Mouse (Mus musculus): ENCODE data around the gene Prdx6.
A peak's percentile ranks its signal among the peaks of the same experiment; 100 is the strongest.

The Prdx6 gene

DNA sequence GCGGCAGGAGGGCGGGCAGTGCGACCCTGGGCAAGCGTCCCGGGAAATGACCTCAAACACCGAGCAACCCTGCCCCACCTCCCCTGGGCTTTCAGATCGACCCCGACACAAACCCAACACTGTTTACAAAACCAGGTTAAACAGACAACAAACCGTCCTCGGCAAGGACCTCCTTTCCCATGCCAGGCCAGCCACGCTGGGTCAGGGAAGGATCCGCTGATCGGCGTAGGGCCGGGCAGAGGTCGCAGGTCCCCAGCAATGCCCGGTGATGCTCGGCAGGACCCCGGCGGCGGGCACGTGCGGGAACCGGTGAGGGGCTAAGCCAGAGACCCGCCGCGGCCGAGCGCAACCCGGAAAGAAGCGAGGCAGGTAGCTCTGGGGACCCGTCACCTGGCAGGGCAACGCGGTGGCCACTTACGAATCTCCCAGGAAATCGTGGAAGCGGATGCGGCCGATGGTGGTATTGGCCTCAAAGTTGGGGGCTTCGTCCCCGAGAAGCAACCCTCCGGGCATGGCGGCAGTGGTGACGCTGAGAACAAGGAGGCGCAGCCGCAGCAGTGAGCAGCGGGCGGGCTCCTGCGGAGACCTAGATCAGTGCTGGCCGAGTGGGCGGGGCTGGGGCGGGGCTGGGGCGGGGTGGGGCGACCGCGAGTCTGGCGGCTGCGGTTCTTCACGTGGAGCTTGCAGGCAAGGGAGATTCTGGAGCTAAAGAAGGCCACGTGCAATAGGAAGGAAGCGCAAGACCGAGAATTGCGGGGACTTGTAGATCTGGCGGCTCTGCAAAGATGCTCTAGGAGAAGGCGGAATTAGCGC, at the start of gene Prdx6:
TSS of gene Prdx6 (minus strand) at position 616 of the 813 bp plus-strand sequence.
- DNase-seq (ENCODE audit: low spot score in 2 of 2) = peak; percentile 55 to 67

DNA sequence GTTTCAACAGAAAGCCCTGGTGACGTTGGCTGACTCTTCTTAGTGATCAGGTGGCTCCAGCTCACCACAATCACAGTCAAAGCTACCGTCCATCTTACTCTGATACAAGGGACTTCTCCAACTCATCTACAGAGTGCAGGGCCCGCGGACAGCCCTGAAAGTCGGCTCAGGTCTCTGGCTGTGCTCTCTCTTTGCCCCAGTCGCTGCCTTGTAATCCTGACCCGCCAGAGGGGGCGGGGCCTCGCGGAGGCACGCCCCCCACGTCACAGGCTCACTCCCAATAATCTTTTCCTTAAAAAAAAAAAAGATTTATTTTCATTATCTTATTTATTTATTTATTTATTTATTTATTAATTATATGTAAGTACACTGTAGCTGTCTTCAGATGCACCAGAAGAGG, 37.2 kb upstream of the Prdx6 start:
- no peak for DNase-seq (ENCODE audit: low spot score in 2 of 2)

DNA sequence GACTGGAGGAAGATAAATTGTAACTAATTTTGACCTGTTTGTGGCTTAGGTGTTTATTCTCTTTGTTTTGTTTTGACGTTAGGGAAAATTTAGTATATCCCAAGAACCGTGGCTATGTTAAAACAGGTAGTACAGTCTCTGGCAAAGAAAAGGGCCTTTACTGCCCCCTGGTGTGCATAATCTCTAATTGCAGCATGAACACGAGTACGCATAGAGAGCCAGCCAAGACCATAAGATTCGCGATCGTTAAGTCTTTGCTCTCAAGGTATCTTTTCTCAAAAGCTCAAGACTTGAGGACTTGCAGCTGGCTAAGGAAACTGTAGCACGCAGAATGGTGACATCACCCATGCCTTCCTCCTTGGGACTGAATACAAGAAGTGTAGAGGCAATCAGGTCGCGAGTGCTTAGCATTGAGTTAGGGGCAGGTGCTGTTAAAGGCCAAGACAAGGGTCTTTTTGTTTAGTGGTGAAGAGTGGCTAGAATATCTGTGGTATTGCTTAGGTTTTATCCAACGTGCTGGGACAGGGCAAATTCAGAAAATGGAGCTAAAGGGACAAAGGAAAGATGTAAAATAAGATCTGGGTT, 35.8 kb upstream of the Prdx6 start:
- peak; percentile 64 to 73 for DNase-seq (ENCODE audit: low spot score in 2 of 2)

DNA sequence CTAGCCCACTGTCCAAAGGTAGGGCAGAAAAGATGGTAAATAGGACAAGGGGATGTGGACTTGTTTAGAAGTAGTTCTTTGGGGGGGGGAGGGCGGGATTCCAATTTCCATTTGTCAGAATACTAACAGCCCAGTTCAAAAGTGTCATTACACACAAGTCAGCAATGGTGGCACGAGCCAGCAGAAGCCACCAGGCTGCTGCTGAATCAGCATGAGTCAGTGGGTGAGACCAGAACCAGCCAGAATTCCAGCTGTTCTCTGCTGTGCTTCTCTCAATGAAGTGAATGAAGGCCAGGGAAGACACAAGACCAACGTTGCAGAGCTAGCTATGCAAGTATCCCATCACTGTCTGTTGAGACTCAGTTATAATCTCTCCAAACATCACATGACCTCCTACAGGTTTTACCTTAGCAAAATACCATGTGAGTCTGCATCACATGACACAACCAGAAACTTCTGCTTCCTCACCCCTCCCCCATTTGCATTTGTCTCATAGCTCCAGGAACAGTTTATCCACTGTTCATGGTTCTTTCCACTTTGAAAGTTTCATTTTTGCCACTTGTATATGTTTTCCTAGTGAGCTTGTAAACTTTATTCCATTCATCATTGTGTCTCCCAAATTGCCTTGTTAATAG, 30.2 kb upstream of the Prdx6 start:
- DNase-seq (ENCODE audit: low spot score in 2 of 2) = no peak

DNA sequence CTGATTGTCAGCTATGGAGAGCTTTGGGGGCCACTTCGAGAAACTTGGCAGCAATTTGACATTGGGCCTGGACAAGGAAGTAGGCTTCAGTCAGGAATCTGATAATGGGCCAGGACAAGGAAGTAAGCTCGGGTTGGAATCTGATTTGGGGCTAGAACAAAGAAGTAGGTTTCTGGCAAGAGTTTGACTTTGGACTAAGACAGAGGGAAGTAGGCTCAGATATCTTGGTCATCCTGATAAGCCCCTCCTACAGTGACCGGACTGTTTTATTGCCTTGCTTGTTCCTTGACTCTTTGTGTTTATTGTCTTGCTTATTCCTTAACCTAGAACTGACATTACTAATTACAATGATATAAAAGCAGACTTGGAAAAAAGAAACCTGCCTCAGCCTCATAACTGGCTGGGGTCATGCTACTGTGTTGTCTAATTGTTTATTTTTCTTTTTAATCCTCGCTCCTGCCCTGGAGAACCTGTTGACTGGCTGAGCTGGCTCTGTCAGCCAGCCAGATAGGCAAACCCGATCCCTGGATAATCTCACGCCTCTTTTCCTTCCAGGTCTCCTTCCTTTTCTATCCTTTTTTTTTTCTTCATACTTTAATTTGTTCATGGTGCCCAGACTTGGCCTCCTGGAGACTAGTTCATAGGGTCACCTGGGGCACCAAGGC, 28.4 kb upstream of the Prdx6 start:
- DNase-seq (ENCODE audit: low spot score in 2 of 2) = no peak

DNA sequence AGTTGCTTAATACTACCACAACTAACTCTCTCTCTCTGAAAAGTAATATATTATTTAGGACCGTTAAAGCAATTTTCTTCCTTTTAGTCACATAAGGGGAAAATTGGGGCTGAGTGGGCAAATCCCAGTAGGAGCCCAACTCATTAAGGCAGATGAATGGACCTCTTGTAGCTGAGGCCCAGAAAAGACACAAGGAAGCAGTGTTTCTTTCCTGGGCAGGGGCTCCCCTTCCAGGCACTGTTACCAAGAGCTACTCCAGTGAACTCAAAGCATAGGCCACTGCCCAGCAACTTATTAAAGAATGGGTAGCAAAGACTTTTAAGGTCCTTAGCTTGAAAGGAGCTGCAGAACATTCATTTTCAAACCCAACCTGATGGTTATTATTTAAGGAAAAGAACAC, 22.5 kb upstream of the Prdx6 start:
- peak in 1 of 2 experiments; percentile 7 for DNase-seq (ENCODE audit: low spot score in 2 of 2)

DNA sequence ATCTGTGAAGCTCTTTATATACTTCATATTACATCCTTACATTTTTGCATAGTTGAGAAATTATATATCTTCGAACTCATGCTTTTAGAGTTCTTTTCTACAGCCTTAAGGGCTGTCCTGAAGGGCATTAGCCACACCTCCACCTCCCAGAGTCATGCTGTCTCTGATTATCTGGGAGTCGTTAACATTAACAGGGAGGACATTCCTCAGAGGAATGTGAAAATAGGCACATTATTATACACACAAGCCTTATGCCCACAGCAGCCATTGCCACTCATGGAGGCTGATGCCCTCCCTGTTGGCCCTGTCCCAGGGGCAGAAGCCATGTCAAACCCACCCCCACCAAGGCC, 20.4 kb upstream of the Prdx6 start:
- DNase-seq (ENCODE audit: low spot score in 2 of 2) = no peak

DNA sequence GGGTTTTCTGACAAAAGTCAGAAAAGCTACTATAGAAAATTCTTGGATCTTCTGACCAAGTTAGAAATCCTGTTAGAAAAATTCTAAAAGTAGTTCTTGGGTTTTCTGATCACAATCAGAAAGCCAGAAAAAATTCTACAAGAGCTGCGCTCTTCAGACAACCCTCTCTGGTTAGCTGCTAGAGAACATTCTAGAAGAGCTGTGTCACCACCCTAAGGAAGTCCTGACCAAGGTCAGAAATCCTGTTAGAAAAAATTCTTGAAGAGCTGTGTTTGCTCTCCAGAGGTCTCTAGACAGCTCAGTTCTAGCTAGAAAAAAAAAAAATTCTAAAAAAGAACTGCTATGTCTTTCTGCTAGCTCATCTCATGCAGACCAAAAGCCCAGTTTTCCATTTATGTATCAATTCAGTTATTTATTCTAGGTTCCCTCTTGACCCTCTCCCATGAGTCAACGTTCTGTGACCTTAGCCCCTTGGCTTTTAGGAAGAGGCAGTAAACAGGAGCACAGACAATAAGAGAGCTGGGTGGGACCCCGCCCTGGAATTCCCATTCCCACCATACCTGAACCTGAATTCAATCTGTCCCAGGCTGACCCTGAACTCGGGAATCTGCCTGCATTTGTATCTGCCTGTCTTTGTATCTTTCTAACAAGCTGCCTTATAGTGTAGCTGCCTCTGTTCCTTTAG, 19.9 kb upstream of the Prdx6 start:
- DNase-seq (ENCODE audit: low spot score in 2 of 2) = no peak

DNA sequence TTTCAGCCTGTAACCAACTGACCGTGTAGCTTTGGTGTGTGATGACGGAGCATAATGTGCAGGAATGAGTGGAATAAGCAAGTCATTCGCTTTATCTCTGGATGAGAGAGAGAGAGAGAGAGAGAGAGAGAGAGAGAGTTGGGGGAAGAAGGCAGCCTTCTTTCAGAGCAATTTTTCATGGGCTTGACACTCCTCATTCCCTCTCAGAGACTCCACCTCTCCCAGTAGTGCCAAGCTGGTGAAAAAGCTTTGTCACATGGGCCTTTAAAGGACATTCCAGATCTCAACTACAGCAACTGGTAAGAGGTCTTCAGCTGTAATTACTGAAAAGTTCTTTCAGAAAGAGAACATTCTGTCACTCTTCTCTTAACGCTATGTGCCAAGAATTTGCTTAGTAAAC, 18.3 kb upstream of the Prdx6 start:
- no peak for DNase-seq (ENCODE audit: low spot score in 2 of 2)

DNA sequence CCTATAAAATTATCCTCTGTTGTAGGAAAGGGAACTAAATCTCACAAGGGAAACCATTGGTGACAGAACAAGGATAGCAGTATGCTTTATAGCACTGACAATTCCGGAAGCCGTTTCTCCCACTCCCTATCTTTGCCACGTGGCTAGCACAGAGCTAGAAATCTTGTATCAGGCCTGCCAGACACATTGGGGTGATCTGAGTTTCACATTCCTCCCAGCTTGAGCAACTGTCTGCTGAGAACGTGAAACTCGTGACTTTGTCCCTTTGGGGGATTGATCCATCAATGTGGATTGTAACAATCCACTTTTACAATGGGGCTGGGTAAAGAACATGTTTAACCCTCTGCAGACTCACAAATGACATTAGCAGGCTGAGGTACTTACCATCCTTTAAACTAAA, 17.9 kb upstream of the Prdx6 start:
- DNase-seq (ENCODE audit: low spot score in 2 of 2) = no peak

DNA sequence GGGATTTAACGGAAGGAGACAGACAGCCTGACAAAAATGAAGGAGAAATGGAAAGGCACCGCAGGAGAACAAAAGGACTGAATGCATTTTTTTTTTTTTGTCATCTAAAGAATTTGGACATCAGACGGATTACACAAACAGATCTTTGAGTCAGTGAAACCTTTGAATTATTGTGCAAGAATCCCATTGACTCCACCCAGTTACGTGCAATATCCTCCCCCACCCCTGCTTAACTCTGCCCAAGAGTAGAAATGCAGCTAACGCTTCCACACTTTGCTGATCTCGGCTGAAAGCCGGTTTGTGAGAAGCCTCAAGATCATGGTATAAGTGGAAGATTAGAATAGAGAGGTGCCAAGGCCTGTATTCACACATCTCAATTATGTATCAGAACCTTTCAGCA, 17.1 kb upstream of the Prdx6 start:
- DNase-seq (ENCODE audit: low spot score in 2 of 2) = no peak

DNA sequence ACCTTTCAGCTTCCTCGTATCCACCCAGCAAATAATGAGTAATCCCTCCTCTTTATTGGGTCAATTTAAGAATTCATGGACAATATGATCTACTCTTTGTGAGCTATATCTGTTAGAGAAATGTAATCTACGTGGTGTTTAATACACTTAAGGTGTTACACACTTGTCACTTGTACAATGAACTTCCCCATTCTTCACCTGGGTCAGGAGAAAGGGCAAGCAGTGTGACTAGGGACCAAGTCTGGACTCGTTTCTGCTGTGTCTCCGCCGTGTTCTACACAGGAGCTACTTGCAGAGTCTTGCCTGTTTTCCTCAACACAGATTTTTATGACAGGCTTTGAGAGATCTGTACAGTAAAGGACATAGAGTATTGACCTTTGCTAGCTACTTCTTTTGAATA, 13.9 kb upstream of the Prdx6 start:
- DNase-seq (ENCODE audit: low spot score in 2 of 2) = no peak

DNA sequence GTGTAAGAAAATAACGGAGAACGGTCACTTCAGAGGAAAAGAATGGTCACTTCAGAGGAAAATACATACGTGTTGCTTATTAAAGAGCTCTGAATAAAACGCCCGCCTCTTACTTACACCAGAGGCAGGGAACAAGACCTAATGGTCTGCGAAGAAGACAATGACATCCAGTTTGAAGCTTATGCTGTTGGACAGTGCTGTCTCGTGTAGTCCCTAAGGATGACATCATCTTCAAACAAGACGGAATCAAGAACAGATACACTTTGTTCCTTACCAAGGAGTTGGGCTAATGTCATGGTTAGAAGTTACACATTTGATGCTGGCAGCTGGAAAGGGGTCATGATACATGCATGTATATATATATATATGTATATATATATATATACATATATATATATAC, 12.6 kb upstream of the Prdx6 start:
- no peak for DNase-seq (ENCODE audit: low spot score in 2 of 2)

DNA sequence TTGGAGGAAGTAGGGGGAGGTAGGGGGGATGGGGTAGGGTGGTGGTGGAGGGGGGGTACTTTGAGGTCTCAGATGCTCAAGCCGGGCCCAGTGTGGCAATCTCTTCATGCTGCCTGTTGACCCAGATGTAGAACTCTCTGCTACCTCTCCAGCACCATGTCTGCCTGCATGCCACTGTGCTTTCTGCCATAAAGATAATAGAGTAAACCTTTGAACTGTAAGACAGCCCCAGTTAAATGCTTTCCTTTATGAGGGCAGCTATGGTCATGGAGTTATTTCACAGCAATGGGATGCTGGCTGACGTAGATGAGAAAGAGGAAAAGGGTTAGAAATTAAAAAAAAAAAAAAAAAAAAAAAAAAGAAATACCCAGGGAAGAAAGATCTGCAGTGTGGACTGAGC, 11.5 kb upstream of the Prdx6 start:
- no peak for DNase-seq (ENCODE audit: low spot score in 2 of 2)

DNA sequence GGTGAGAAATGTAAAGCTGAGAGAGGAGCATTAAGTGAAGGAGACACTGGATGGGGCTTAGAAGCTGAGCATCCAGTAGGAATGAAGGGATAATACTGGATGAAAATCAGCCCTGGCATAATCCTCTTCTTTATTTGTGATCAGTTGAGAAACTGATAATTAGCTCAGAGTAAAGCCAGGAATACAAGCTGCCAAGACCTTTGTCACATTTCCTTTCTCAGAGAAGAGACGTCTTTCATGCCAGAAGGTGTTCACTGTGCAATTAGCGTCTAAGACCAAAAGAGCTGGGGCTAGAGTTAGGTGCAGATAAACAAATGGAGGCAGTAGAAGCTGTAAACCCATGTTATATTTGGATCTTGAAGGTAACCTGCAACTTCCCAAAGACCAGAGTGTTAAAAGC, 9.7 kb upstream of the Prdx6 start:
- no peak for DNase-seq (ENCODE audit: low spot score in 2 of 2)

DNA sequence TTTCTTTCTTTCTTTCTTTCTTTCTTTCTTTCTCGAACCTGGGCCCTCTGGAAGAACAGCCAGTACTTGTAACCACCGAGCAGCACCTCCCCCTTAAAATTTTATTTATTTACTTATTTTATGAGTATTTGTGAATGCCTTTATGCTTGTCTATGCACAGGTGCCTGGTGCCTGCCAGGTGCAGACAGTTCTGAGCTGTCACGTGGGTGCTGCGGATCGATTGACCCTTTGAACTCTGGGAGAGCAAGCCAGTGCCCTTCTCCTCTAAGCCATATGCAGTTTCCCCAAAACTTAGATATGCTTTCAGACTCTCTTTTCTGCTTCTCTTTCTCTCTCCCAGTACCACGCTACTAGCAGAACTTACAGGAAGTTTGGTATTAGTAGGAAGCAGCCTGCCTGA, 8.1 kb upstream of the Prdx6 start:
- DNase-seq (ENCODE audit: low spot score in 2 of 2) = no peak

DNA sequence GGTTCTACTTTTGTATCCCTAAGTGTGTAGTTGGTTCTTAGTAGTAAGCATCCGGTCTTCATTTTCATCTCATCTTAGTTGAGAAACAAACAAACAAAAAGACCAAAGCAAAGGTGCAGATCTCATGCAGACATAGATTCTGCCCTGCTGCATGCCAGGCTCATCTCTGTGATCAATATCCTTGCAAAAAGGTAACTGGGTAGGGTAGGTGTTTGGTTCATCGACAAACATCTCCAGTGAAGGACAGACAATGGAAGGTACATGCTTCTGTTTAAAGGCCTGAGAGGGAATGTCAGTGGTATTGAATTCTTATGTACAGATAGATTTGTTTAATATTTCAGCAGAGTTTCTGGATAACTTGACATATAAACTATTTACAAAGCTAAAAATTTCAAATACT, 7.3 kb upstream of the Prdx6 start:
- no peak for DNase-seq (ENCODE audit: low spot score in 2 of 2)

DNA sequence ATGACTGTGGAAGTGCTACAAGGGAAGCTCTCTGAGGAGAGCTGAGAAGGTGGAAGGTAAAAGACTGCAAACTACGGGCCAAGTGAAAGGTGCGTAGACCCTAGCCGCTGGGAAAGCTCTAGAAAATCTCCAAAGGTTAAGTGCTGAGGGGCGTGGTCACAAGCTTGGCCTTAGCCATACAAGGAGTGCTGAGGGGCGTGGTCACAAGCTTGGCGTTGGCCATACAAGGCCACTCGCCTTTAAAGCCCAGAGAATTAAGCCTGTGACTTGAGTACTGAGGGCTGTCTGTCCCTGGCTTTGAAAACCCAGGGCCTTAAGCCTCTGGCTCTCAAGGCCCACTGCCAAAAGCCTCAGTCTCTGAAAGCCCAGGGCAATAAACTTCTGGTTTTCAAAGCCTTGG, 5.9 kb upstream of the Prdx6 start:
- no peak for DNase-seq (ENCODE audit: low spot score in 2 of 2)

DNA sequence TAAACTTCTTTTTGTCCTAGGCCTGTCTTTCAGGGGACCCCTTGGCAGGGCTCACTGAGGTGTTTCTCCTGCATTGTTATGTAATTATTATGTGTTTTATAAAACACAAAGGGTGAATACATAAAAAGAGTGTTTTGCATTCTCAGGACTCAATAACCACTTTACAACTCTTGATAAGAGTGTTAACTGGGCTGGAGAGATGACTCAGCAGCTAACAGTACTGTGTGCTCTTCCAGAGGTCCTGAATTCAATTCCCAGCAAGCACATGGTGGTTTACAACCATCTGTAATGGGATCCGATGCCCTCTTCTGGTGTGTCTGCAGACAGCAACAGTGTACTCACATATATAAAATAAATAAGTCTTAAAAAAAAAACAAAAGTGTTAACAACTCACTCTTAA, 3.3 kb upstream of the Prdx6 start:
- DNase-seq (ENCODE audit: low spot score in 2 of 2) = no peak

DNA sequence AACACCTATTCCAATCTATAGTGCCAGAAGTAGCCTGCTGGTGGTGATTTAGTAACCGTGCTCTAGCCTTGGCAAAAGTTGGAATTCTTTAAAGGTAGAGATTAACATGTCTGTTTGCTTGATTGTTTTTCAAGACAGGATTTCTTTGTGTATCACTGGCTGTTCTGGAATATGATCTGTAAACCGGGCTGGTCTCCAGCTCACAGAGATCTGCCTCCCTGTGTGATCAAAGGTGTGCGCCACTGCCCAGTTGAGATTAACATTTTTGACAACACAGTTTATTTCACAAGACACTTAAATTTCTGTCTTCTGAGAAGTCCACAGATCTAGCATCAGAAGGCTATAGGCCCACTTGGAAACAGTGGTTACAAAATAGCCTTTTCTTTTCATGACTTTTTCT, 1.9 kb upstream of the Prdx6 start:
- DNase-seq (ENCODE audit: low spot score in 2 of 2) = no peak

DNA sequence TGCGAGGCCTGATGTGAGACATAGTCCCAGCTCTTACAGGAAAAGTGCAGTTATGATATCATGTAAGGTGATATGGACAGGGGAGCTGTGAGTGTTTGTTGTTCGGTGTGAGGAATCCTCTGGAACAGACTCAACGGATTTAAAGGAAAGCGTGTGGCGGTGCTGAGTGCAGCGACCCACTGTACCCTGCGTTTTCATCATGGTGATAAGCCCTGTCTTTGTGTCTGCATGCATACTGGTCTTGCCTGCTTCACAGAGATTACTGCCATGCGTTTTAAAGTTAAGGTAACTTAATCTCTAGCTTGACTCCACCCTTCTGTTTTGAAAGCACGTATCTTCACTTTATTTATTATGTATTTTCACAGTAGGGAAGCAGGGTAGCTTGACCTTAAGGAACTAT, 1.3 kb upstream of the Prdx6 start:
- no peak for DNase-seq (ENCODE audit: low spot score in 2 of 2)

All from frontal cortex, postnatal 25 days (tissue).